Mouse (Mus musculus) liver, postnatal 0 days (tissue): ENCODE measurements around the gene Cd72. TPM values are rescaled to one million over a fixed set of nuclear protein-coding genes. Genes with fewer than 3 reads are reported as not detected.

ENCODE experiments used
- ATAC-seq: fragments of 200-750 bp; cut with Nextera tagmentation; 2 replicates; pipeline ENCODE4 v1.8.0; 2017; ENCODE audit warnings: mild to moderate bottlenecking, moderate library complexity
- DNase-seq: peaks from one replicate; pipeline ENCODE4 v3.0.0-alpha.2; 2016
- H3K27ac ChIP-seq: fragments of 300-500 bp; sonication (generic); 2 replicates; pipeline ENCODE4 v1.5.1; 2014; ENCODE audit warnings: antibody characterized with exemption, moderate library complexity, mild to moderate bottlenecking, low read depth
- H3K27me3 ChIP-seq: fragments of 300-500 bp; sonication (generic); 2 replicates; pipeline ENCODE4 v1.6.1; 2014; ENCODE audit warnings: low read length, control low read depth, mixed read lengths; ENCODE audit not compliant: insufficient read depth
- H3K36me3 ChIP-seq: fragments of 300-500 bp; sonication (generic); replicated peaks from 2 replicates; pipeline ENCODE4 v1.6.1; 2014; ENCODE audit warnings: mild to moderate bottlenecking, control low read depth, low read length, moderate library complexity, mixed read lengths; ENCODE audit not compliant: insufficient read depth
- H3K4me1 ChIP-seq: fragments of 300-500 bp; sonication (generic); 2 replicates; pipeline ENCODE4 v1.6.1; 2014; ENCODE audit warnings: antibody characterized with exemption, mild to moderate bottlenecking, control low read depth; ENCODE audit not compliant: insufficient read depth
- H3K4me2 ChIP-seq: fragments of 300-500 bp; sonication (generic); 2 replicates; pipeline ENCODE4 v1.6.1; 2014; ENCODE audit warnings: low read depth, mild to moderate bottlenecking, low read length, moderate library complexity, mixed read lengths
- H3K4me3 ChIP-seq: fragments of 300-500 bp; sonication (generic); 2 replicates; pipeline ENCODE4 v1.5.1; 2014; ENCODE audit warnings: low read depth, low read length
- H3K9ac ChIP-seq: fragments of 300-500 bp; sonication (generic); replicated peaks from 2 replicates; pipeline ENCODE4 v1.6.1; 2014; ENCODE audit warnings: mild to moderate bottlenecking, moderate library complexity
- H3K9me3 ChIP-seq: fragments of 300-500 bp; sonication (generic); 2 replicates; pipeline ENCODE4 v1.6.1; 2016; ENCODE audit warnings: mild to moderate bottlenecking, control low read depth, low read length, mixed read lengths
- CTCF ChIP-seq: sonication (generic); IDR thresholded peaks from 2 replicates; pipeline ENCODE4 v1.5.1; 2016; ENCODE audit warnings: antibody characterized with exemption, low read depth
- EP300 ChIP-seq: IDR thresholded peaks from 2 replicates; pipeline ENCODE4 v1.6.1; 2016; ENCODE audit warnings: antibody characterized with exemption, low read depth, mild to moderate bottlenecking
- WGBS: fragments of 180-500 bp; shearing (Covaris S2); extraction: QIAGEN DNeasy Blood & Tissue Kit; methylation state at CpG from one replicate; pipeline ENCODE4 v1.1.7; 2014; ENCODE audit not compliant: insufficient replicate concordance; 5-methylcytosine and 5-hydroxymethylcytosine counted together
- polyA plus RNA-seq: library from polyadenylated mRNA; unstranded; fragments of >200 nt; fragmentation: Nextera tagmentation; extraction: Ambion mirVana; gene quantifications from 2 replicates; pipeline ENCODE4 v1.2.1, GENCODE M21; 2015

Gene Cd72
- polyA plus RNA-seq, 1 experiment from 2014 or later: 10.4 TPM

GRCm38 (mm10) chr4:43398014-43398413, 56.4 kb downstream of the Cd72 start:
- WGBS: 81% methylated on average over 4 of the region's 4 CpGs
- H3K4me2 ChIP-seq: no peak overlapping the region
- H3K27me3 ChIP-seq: no peaks in the 10 kb centered on the region
- DNase-seq (no peak), ATAC-seq (no peak)
- no peak overlapping the region for H3K9ac ChIP-seq
- TF ChIP-seq EP300 (no peak), CTCF (no peak)
- no peaks in the 10 kb centered on the region for H3K36me3 ChIP-seq
- peaks cover 29% of the 10 kb centered on the region for H3K4me1 ChIP-seq
- no peak overlapping the region for H3K27ac ChIP-seq
- no peak overlapping the region for H3K4me3 ChIP-seq
- no peaks in the 10 kb centered on the region for H3K9me3 ChIP-seq

Other genes starting within 250 kb of the Cd72 start
- 0.02 and 0.13 TPM in 2 replicates for gene Atp8b5, start 187.5 kb downstream of the Cd72 start, polyA plus RNA-seq
- 1.9 and 2.1 TPM in 2 replicates for gene Rusc2, start 72.6 kb downstream of the Cd72 start, polyA plus RNA-seq
- gene Fam166b, start 25.5 kb downstream of the Cd72 start, polyA plus RNA-seq: 0.14 TPM in 1 of 2 replicates, not detected in the other
- gene Tesk1, start 12.7 kb downstream of the Cd72 start, polyA plus RNA-seq: 1.2 TPM in 2 replicates
- gene Sit1, start 29.1 kb upstream of the Cd72 start, polyA plus RNA-seq: 0.53 and 0.94 TPM in 2 replicates
- 41.1 and 46.0 TPM in 2 replicates for gene Ccdc107, start 38.3 kb upstream of the Cd72 start, polyA plus RNA-seq
- 14.2 and 15.2 TPM in 2 replicates for gene Arhgef39, start 45.1 kb upstream of the Cd72 start, polyA plus RNA-seq
- 0.95 and 1.1 TPM in 2 replicates for gene Car9, start 52.3 kb upstream of the Cd72 start, polyA plus RNA-seq
- gene Tpm2, start 69.1 kb upstream of the Cd72 start, polyA plus RNA-seq: 17.3 and 58.9 TPM in 2 replicates
- 36.2 and 41.2 TPM in 2 replicates for gene Creb3, start 107.7 kb upstream of the Cd72 start, polyA plus RNA-seq
- gene Tln1, start 108.1 kb upstream of the Cd72 start, polyA plus RNA-seq: 30.0 and 34.2 TPM in 2 replicates
- 6.3 and 7.3 TPM in 2 replicates for gene Rgp1, start 124.1 kb upstream of the Cd72 start, polyA plus RNA-seq
- 7.3 and 8.4 TPM in 2 replicates for gene Gba2, start 124.2 kb upstream of the Cd72 start, polyA plus RNA-seq
- gene Msmp, start 129.9 kb upstream of the Cd72 start, polyA plus RNA-seq: 0.96 TPM in 1 of 2 replicates, not detected in the other
- 0.54 and 0.82 TPM in 2 replicates for gene Npr2, start 177.3 kb upstream of the Cd72 start, polyA plus RNA-seq
- gene Spag8, start 199.0 kb upstream of the Cd72 start, polyA plus RNA-seq: not detected in 2 replicates
- 159 and 186 TPM in 2 replicates for gene Hint2, start 201.8 kb upstream of the Cd72 start, polyA plus RNA-seq
- gene Tmem8b, start 214.3 kb upstream of the Cd72 start, polyA plus RNA-seq: 0.29 and 0.33 TPM in 2 replicates
- 1.7 and 1.8 TPM in 2 replicates for gene Fam221b, start 214.5 kb upstream of the Cd72 start, polyA plus RNA-seq
- gene Olfr70, start 246.2 kb upstream of the Cd72 start, polyA plus RNA-seq: not detected in 2 replicates